Mouse (Mus musculus) myocyte (in vitro differentiated cells): ENCODE results near the gene Tpm3.

ENCODE experiments used
- CEBPB ChIP-seq: IDR thresholded peaks from 2 replicates; pipeline ENCODE4 v1.6.1; 2011; ENCODE audit warnings: mild to moderate bottlenecking, moderate library complexity; ENCODE audit not compliant: poor library complexity, insufficient read depth, severe bottlenecking
- TCF12 ChIP-seq: IDR thresholded peaks from one replicate; pipeline ENCODE4 v1.6.1; 2011; ENCODE audit warnings: mild to moderate bottlenecking, control low read depth; ENCODE audit not compliant: poor library complexity, insufficient read depth, severe bottlenecking

- no peak for TF ChIP-seq TCF12
- TF ChIP-seq CEBPB, result no peak
Observed at GRCm38 (mm10) chr3:90136660-90137059, 64.2 kb downstream of the Tpm3 start.
